Mouse (Mus musculus) G1E (cell line): ENCODE data around the gene Zfx. TPM values are rescaled to one million over a fixed set of nuclear protein-coding genes. Genes with fewer than 3 reads are reported as not detected.
A peak's percentile ranks its signal among the peaks of the same experiment; 100 is the strongest.

Source experiments
- ATAC-seq: 2 replicates; pipeline ENCODE4 v1.8.0; 2016; ENCODE audit warnings: mild to moderate bottlenecking; ENCODE audit not compliant: insufficient number of reproducible peaks, poor library complexity, low FRiP score, severe bottlenecking; ENCODE audit errors: extremely low read depth
- DNase-seq: peaks from one replicate; pipeline ENCODE4 v3.0.0; 2012; ENCODE audit warnings: low spot score
- H3K27me3 ChIP-seq: 2 replicates; pipeline ENCODE4 v1.6.1; 2012; ENCODE audit warnings: mild to moderate bottlenecking, low read length, inconsistent platforms; ENCODE audit not compliant: insufficient read depth
- H3K36me3 ChIP-seq: replicated peaks from 2 replicates; pipeline ENCODE3; 2012; ENCODE audit warnings: mild to moderate bottlenecking, inconsistent platforms
- H3K4me1 ChIP-seq: 2 replicates; pipeline ENCODE4 v1.6.1; 2012; ENCODE audit warnings: low read depth, low read length, inconsistent platforms, mixed read lengths; ENCODE audit not compliant: insufficient read depth
- H3K4me3 ChIP-seq: 2 replicates; pipeline ENCODE4 v1.5.1; 2012; ENCODE audit warnings: low read depth, mild to moderate bottlenecking, inconsistent platforms, low read length, moderate library complexity, mixed read lengths
- H3K9me3 ChIP-seq: replicated peaks from 2 replicates; pipeline ENCODE4 v1.6.1; 2012; ENCODE audit warnings: inconsistent platforms
- CTCF ChIP-seq: IDR thresholded peaks from 2 replicates; pipeline ENCODE4 v1.5.1; 2012; ENCODE audit warnings: low read depth, low read length, inconsistent platforms, mixed read lengths
- GATA1 ChIP-seq: IDR thresholded peaks from 2 replicates; pipeline ENCODE4 v1.6.1; 2012; ENCODE audit warnings: borderline replicate concordance, low read length, inconsistent platforms, mixed read lengths
- GATA2 ChIP-seq: IDR thresholded peaks from 2 replicates; pipeline ENCODE4 v1.6.1; 2012; ENCODE audit warnings: low read depth, low read length, inconsistent platforms, borderline replicate concordance
- POLR2AphosphoS5 ChIP-seq: IDR thresholded peaks from 2 replicates; pipeline ENCODE4 v1.6.1; 2012; ENCODE audit warnings: low read depth, low read length, inconsistent platforms; ENCODE audit not compliant: insufficient replicate concordance
- TAL1 ChIP-seq: conservative IDR thresholded peaks from 2 replicates; pipeline ENCODE4 v1.6.1; 2012; ENCODE audit warnings: low read depth, low read length, inconsistent platforms, mixed read lengths
- polyA plus RNA-seq: library from polyadenylated mRNA; stranded (reverse); fragments of >175 nt; gene quantifications from 2 replicates; pipeline ENCODE4 v1.2.3, GENCODE M21; 2012
- total RNA-seq, 2 experiments: library from RNA; stranded (forward) in 1 of 2; stranded (reverse) in 1 of 2; fragments of 200-1000 nt in 1 of 2; fragments of >200 nt in 1 of 2; fragmentation: Nextera tagmentation in 1 of 2; gene quantifications; 2 replicates each; pipeline ENCODE4 v1.2.3; 2014 to 2017

The Zfx gene
- total and polyA plus RNA-seq, 3 experiments: 2.0 to 60.7 (median 49.4) TPM

- ATAC-seq: no peak
- H3K36me3 ChIP-seq: no peaks in the 10 kb centered on the region
- H3K9me3 ChIP-seq: no peaks in the 10 kb centered on the region
- H3K4me1 ChIP-seq: peaks cover 8% of the 10 kb centered on the region
- TF ChIP-seq CTCF (no peak), TAL1 (no peak), GATA2 (no peak), POLR2AphosphoS5 (no peak), GATA1 (no peak)
- DNase-seq: no peak
- H3K27me3 ChIP-seq: no peaks in the 10 kb centered on the region
- H3K4me3 ChIP-seq: peak overlapping the region; percentile 73
These were observed 818 bp downstream of the Zfx start for GRCm38 (mm10) chrX:94122709-94123058.

GRCm38 (mm10) chrX:94121866-94122708, 1.4 kb downstream of the Zfx start:
- DNase-seq (peak; percentile 72), ATAC-seq (peak; percentile 65)
- Histone ChIP-seq H3K36me3 (no peaks in the 10 kb centered on the region), H3K9me3 (no peaks in the 10 kb centered on the region), H3K4me1 (peaks cover 9% of the 10 kb centered on the region), H3K4me3 (peak overlapping the region; percentile 73), H3K27me3 (no peaks in the 10 kb centered on the region)
- TF ChIP-seq TAL1 (no peak), POLR2AphosphoS5 (no peak)

- Histone ChIP-seq H3K36me3 (no peaks in the 10 kb centered on the region), H3K4me1 (peaks cover 10% of the 10 kb centered on the region), H3K4me3 (peak overlapping the region; percentile 73), H3K9me3 (no peaks in the 10 kb centered on the region), H3K27me3 (no peaks in the 10 kb centered on the region)
- 0 out of 2 replicates have a peak, but pooled peaks have one; percentile 31 for ATAC-seq
- TF ChIP-seq TAL1: no peak
- no peak for DNase-seq
These were observed 2.2 kb downstream of the Zfx start for GRCm38 (mm10) chrX:94121161-94121856.

DNA sequence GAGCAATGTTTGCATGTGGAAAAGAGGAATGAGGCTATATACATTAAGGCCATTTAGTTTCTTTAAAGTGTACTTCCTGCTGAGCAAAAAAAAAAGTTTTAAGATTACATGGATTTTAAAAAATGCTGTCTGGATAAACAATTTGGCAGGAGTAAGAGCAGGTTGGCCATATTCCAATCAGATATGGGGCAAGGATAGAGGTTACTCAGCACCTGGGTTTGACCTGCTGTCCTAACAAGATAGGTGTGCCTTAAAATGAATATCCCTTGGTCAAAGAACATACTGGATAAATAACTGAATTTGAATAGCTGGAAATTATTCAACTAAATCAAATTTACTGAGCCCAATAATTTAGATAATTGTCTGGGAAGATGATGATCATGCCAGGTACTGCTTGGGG, 5.2 kb downstream of the Zfx start:
- DNase-seq: no peak
- TF ChIP-seq TAL1 (no peak), POLR2AphosphoS5 (no peak), GATA1 (no peak), CTCF (no peak), GATA2 (no peak)
- H3K9me3 ChIP-seq: no peaks in the 10 kb centered on the region

GRCm38 (mm10) chrX:94115882-94116281, 7.6 kb downstream of the Zfx start:
- no peak for DNase-seq
- Histone ChIP-seq H3K36me3 (peaks cover 9% of the 10 kb centered on the region), H3K4me3 (no peak overlapping the region), H3K4me1 (peaks cover 17% of the 10 kb centered on the region), H3K9me3 (no peaks in the 10 kb centered on the region), H3K27me3 (no peaks in the 10 kb centered on the region)
- ATAC-seq: no peak
- TF ChIP-seq GATA1: no peak
- no peak for TF ChIP-seq TAL1
- TF ChIP-seq CTCF: no peak
- no peak for TF ChIP-seq GATA2
- no peak for TF ChIP-seq POLR2AphosphoS5

More for the DNA sequence above, 5.2 kb downstream of the Zfx start:
- Histone ChIP-seq H3K4me1 (peaks cover 17% of the 10 kb centered on the region), H3K27me3 (no peaks in the 10 kb centered on the region), H3K36me3 (peaks cover 2% of the 10 kb centered on the region), H3K4me3 (no peak overlapping the region)
- no peak for ATAC-seq

GRCm38 (mm10) chrX:94105964-94106363, 17.5 kb downstream of the Zfx start:
- ATAC-seq (no peak), DNase-seq (no peak)
- TF ChIP-seq POLR2AphosphoS5 (no peak), TAL1 (no peak)
- H3K36me3 ChIP-seq: peaks cover 20% of the 10 kb centered on the region
- H3K9me3 ChIP-seq: no peaks in the 10 kb centered on the region
- no peak overlapping the region for H3K4me3 ChIP-seq
- no peaks in the 10 kb centered on the region; the same call in 1 of the 2 replicates for H3K4me1 ChIP-seq
- H3K27me3 ChIP-seq: no peaks in the 10 kb centered on the region

- H3K27me3 ChIP-seq: no peaks in the 10 kb centered on the region
- peaks cover 24% of the 10 kb centered on the region for H3K36me3 ChIP-seq
- no peak overlapping the region for H3K4me3 ChIP-seq
- ATAC-seq (no peak), DNase-seq (no peak)
- TF ChIP-seq POLR2AphosphoS5 (no peak), CTCF (no peak), GATA2 (no peak), TAL1 (no peak), GATA1 (no peak)
- H3K4me1 ChIP-seq: no peaks in the 10 kb centered on the region; the same call in 1 of the 2 replicates
- no peaks in the 10 kb centered on the region for H3K9me3 ChIP-seq
These were observed 20.6 kb downstream of the Zfx start for GRCm38 (mm10) chrX:94102938-94103337.
